Mouse (Mus musculus): ENCODE data around the gene Slc25a12.
"Not testable (repeated sequence)": the region's sequence is repeated elsewhere in the genome, so short reads cannot be mapped to it uniquely, and the experiment has no call there.

The Slc25a12 gene

GRCm38 (mm10) chr2:71367125-71367880, at the start of gene Slc25a12:
Slc25a12 (minus strand) TSS chr2:71367749.
- peak; percentile 73 to 74 for DNase-seq

GRCm38 (mm10) chr2:71405613-71406012, 38.1 kb upstream of the Slc25a12 start:
- DNase-seq, result no peak

GRCm38 (mm10) chr2:71389864-71390263, 22.3 kb upstream of the Slc25a12 start:
- DNase-seq, result no peak

GRCm38 (mm10) chr2:71388951-71389763, 21.6 kb upstream of the Slc25a12 start, which contains the start of gene Hat1:
Hat1 (plus strand) TSS chr2:71388958.
- DNase-seq, result peak; percentile 93 to 95

GRCm38 (mm10) chr2:71387766-71388165, 20.2 kb upstream of the Slc25a12 start:
- no peak for DNase-seq

GRCm38 (mm10) chr2:71383890-71384289, 16.3 kb upstream of the Slc25a12 start:
- no peak for DNase-seq

- no peak for DNase-seq
Measured at GRCm38 (mm10) chr2:71381962-71382361, 14.4 kb upstream of the Slc25a12 start.

GRCm38 (mm10) chr2:71377426-71377825, 9.9 kb upstream of the Slc25a12 start:
- peak in 1 of 2 experiments; percentile 29 for DNase-seq

- no peak for DNase-seq
Measured at GRCm38 (mm10) chr2:71376433-71376906, 8.9 kb upstream of the Slc25a12 start.

- no peak for DNase-seq
Measured at GRCm38 (mm10) chr2:71374275-71375155, 7.0 kb upstream of the Slc25a12 start.

GRCm38 (mm10) chr2:71372261-71372660, 4.7 kb upstream of the Slc25a12 start:
- DNase-seq, result not testable (repeated sequence)

GRCm38 (mm10) chr2:71371790-71372189, 4.2 kb upstream of the Slc25a12 start:
- DNase-seq, result no peak

GRCm38 (mm10) chr2:71368086-71368485, 537 bp upstream of the Slc25a12 start:
- no peak for DNase-seq

GRCm38 (mm10) chr2:71366618-71367124, 878 bp downstream of the Slc25a12 start:
- no peak for DNase-seq

GRCm38 (mm10) chr2:71360192-71360591, 7.4 kb downstream of the Slc25a12 start:
- DNase-seq, result peak; percentile 36 to 71

GRCm38 (mm10) chr2:71358347-71358746, 9.2 kb downstream of the Slc25a12 start:
- no peak for DNase-seq

GRCm38 (mm10) chr2:71354055-71354425, 13.5 kb downstream of the Slc25a12 start:
- no peak for DNase-seq

- DNase-seq, result peak in 1 of 2 experiments; percentile 15
Measured at GRCm38 (mm10) chr2:71353306-71354054, 14.1 kb downstream of the Slc25a12 start.

- DNase-seq, result no peak
Measured at GRCm38 (mm10) chr2:71351727-71351987, 15.9 kb downstream of the Slc25a12 start.

- DNase-seq, result no peak
Measured at GRCm38 (mm10) chr2:71350904-71351726, 16.4 kb downstream of the Slc25a12 start.

GRCm38 (mm10) chr2:71350181-71350580, 17.4 kb downstream of the Slc25a12 start:
- DNase-seq, result no peak

Data from thymus, postnatal 36 days (tissue).